Mouse (Mus musculus) 3T3-L1 (cell line): ENCODE measurements at regions not wholly inside any gene's neighbourhood (a gene's known extent, or its start where the extent isn't known, plus 50 kb on each side); places are given as distances from the start of the nearest gene placed in this dataset.
"Not testable (repeated sequence)": the region's sequence is repeated elsewhere in the genome, so short reads cannot be mapped to it uniquely, and the experiment has no call there.

Experiments used
- DNase-seq: peaks from one replicate; pipeline ENCODE4 v3.0.0-alpha.2; 2015; ENCODE audit warnings: low read depth, low spot score

GRCm38 (mm10) chr12:113241373-113242193, 55.9 kb downstream of the Tmem121 start:
- no peak for DNase-seq

GRCm38 (mm10) chr12:113242194-113242510, 56.4 kb downstream of the Tmem121 start:
- no peak for DNase-seq

GRCm38 (mm10) chr12:113244685-113245084, 59.0 kb downstream of the Tmem121 start:
- DNase-seq = no peak

- DNase-seq = not testable (repeated sequence)
Observed at GRCm38 (mm10) chr12:113253446-113254424, 68.0 kb downstream of the Tmem121 start.

GRCm38 (mm10) chr12:113255331-113255730, 69.6 kb downstream of the Tmem121 start:
- DNase-seq = no peak

- no peak for DNase-seq
Observed at GRCm38 (mm10) chr12:113256628-113257027, 70.9 kb downstream of the Tmem121 start.

GRCm38 (mm10) chr12:113257243-113257642, 71.5 kb downstream of the Tmem121 start:
- DNase-seq = no peak

GRCm38 (mm10) chr12:113259476-113259875, 73.7 kb downstream of the Tmem121 start:
- DNase-seq = no peak

GRCm38 (mm10) chr12:113260304-113260703, 74.6 kb downstream of the Tmem121 start:
- DNase-seq = no peak

- DNase-seq = no peak
Observed at GRCm38 (mm10) chr12:113275934-113276333, 90.2 kb downstream of the Tmem121 start.

GRCm38 (mm10) chr12:113276355-113276942, 90.7 kb downstream of the Tmem121 start:
- DNase-seq = peak; percentile 29

- no peak for DNase-seq
Observed at GRCm38 (mm10) chr12:113277741-113278140, 92.0 kb downstream of the Tmem121 start.

GRCm38 (mm10) chr12:113292029-113292809, 106.5 kb downstream of the Tmem121 start:
- no peak for DNase-seq

- no peak for DNase-seq
Observed at GRCm38 (mm10) chr12:113295924-113296323, 110.2 kb downstream of the Tmem121 start.

- DNase-seq = peak; percentile 65
Observed at GRCm38 (mm10) chr12:113305973-113306372, 120.2 kb downstream of the Tmem121 start.

GRCm38 (mm10) chr12:113313319-113313718, 127.6 kb downstream of the Tmem121 start:
- no peak for DNase-seq

GRCm38 (mm10) chr12:113314624-113315023, 128.9 kb downstream of the Tmem121 start:
- DNase-seq = no peak

- no peak for DNase-seq
Observed at GRCm38 (mm10) chr12:113321086-113321485, 135.4 kb downstream of the Tmem121 start.

GRCm38 (mm10) chr12:113322173-113322572, 136.4 kb downstream of the Tmem121 start:
- no peak for DNase-seq

- DNase-seq = no peak
Observed at GRCm38 (mm10) chr12:113327851-113328250, 142.1 kb downstream of the Tmem121 start.

- DNase-seq = no peak
Observed at GRCm38 (mm10) chr12:113330266-113330665, 144.5 kb downstream of the Tmem121 start.
